Mouse (Mus musculus): Measurements from ENCODE around the gene Stmnd1.
A peak's percentile ranks its signal among the peaks of the same experiment; 100 is the strongest.
"Not testable (repeated sequence)": the region's sequence is repeated elsewhere in the genome, so short reads cannot be mapped to it uniquely, and the experiment has no call there.

Gene Stmnd1

DNA sequence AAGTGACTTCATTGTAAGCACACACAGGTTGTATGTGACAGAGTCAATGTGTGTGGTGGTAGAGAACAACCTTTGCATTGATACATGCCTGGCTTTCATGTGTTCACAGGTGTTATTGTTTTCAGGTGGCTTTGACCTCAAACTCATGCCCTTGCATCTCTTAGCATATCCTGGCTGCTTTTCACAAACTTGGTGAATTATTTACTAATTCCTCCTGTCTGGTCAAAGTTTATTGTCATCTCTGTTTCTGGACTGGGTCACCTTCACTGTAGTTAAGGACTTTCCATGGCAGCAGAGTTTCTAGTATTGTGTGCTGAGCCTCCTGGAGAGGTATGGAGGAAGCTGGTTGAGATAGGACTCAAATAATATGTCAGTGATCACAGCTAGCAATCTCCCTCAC is 20.8 kb downstream of the Stmnd1 start:
- no peak for DNase-seq

DNA sequence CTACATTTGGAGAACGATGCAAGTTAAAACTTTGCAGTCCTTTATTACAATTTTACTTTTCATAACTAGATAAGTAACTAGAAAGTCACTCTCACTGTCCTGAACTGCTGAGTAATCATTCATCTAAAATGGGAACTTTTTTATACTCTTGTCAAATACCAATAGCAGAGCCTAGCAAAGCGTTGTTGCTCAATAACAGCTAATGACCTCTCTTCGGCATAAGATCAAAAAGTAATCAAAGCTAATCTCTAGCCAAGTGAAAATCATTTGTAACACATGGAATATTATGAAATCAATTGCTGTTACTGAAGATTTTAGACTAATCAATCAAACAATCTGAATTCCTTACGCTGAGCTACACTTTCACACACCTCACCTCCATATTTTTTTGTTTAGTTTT is 24.2 kb downstream of the Stmnd1 start:
- DNase-seq = no peak

DNA sequence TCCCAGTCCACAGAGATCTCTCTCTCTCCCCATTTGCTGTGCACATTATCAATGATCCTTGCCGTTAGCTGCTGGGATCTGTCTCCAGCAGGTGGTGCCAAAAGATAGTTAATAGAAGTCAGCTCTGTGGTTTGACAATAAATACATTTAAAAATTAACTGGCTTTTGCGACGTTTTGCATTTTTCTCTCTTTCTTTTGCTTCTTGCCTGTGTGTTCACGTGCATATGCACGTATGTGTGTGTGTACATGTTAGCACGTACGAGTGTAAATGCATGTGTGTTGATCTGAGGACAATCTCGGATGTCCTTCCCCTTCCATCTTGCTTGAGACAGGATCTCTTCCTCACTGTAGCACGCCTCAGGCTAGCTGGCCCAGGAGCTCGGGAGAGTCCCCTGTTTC is 37.3 kb downstream of the Stmnd1 start:
- DNase-seq = peak; percentile 82

DNA sequence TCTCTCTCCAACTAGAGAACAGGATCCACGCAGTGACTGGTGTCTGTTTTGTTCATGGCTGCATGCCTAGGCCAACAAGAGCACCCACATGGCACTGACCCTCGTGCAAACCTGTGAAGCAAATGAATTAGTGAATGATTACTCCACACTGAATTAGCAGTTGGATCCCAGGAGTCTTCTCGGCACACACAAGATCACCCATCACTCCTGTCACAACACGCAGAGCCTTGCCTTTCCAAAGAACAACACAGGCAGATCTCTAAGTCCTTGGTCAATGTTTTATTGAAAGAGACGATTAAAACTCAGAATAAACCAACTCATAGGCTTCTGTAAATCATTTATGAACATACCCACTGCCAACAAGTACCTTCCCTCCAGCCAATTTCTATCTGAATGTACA is 39.7 kb downstream of the Stmnd1 start:
- DNase-seq = no peak

DNA sequence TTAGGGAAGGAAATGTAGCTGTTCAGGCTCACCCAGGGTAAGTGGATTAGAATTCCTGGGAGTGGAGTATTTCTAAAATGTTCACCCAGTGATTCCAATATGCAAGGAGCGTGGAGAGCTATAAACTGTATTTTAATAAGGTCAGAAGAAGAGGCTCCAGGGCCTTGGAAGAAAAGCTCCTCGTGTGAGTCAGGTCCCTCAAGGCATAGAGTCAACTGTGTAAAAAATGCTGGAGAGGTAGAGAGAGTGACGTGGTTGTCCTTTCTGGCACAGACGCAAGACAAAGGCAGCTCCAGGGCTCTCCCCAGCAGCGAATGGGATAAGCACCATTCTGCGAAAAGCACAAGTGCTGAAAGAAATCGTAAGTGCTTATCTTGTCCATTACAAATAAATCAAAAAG is 41.6 kb downstream of the Stmnd1 start:
- DNase-seq = no peak

DNA sequence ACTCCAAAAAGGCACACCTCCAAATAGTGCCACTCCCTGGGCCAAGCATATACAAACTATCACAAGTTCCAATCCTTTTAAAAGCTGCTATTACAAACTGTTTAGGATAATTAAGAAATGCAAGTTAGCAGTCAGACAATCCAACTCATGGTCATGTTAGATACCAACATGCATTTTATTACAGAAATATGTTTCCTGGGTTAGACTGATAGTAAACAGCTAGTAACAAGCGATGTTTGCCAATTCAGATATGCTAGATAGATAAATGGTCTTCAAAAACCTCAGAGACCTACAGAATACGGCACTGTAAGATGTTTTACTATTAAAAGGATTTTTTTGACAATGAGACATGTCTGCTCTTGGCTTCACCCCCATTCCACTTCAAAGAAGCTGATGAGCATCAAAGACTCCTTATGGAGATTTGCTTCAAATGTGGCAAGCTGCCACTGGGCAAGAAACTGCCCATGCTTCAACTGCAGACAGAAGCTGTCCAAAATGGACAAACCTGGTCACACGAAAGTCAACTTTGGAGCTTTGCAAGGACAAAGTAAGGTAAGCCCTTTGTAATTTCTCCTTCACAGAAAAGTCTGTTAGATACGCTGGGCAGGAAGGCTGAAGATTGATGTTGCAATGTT is 52.9 kb downstream of the Stmnd1 start:
- no peak for DNase-seq

DNA sequence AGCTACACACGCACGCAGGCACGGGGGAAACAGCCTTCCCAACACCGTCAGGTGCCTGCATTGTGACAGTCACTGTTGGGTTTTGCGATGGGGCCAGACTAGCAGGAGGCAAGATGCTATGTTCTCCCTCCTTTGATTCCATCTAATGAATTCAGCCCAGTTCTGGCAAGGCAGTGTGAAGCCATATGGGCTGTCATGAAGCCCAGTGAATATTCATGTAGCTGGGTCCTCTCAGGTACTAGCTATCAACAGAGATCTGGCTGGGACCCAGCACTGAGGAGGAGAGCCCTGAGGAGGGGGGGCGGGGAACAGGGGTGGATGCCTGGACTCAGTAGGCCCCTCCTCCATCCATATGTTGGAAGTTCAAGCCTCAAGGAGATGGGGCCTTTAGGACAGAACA is 61.5 kb downstream of the Stmnd1 start:
- DNase-seq = no peak

DNA sequence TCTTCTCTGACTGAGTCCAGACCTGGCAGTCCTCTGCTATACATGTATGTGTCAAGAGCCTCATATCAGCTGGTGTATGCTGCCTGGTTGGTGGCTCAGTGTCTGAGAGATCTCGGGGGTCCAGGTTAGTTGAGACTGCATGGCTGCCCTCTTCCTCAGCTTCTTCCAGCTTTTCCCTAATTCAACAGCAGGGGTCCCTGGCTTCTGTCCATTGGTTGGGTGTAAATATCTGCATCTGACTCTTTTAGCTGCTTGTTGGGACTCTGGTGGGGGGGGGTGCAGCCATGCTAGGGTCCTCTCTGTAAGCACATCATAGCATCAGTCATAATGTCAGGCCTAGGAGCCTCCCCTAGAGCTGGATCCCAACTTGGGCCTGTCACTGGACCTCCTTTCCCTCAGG is 62.8 kb downstream of the Stmnd1 start:
- DNase-seq = not testable (repeated sequence)

DNA sequence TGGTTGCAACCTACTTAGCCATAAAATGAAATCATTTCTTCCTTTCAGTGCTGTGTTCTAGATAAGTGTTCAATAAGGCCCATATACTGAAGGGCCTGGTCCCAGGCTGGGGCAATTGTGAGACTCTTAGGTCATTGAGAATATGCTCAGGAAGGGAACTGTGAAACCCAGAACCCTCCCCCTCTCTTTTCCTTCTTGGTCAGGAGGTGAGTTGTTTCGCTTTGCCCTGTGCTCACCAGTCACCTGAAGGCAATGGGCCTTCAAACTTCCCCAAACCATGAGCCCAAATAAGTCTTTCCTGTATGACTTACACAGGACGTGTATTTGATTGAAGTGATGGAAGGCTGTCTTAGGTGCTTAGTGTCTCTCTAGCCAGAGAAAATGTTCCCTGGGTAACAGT is 64.3 kb downstream of the Stmnd1 start:
- DNase-seq = no peak

DNA sequence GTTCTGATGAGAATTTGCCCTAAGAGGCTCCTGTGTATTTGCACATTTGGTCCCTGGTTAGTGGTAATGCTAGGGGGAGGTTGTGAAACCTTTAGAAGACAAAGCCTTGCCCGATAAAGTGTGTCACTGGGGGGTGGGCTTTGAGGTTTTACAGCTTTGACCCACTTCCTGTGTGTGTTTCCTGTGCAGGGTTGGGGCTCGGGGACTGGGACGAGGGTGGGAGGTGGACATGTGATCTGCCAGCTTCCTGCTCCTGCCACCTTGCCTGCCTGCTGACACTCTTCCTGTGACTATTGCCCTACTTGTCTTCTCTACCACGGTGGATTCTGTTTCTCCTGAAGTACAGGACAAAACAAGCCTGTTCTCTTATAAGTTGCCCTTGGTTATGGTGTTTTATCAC is 66.4 kb downstream of the Stmnd1 start:
- peak; percentile 94 for DNase-seq

DNA sequence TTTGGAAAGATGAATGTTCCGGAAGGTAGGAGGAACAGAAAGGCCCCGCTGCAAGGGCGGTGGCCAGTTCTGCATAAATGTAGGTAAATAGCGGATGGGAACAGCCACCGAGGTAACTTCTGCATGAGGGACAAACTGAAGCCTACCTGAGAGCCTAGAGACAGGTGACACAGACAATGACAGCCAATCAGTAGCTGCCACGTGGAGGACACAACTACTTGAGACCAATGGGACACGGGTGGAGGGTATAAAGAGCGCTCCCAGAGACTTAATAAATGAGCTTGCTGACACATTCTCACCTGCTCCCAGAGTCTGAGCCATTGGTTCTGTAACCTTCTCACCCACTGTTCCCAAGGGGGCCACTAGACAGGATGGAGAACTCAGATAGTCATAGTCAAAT is 67.1 kb downstream of the Stmnd1 start:
- no peak for DNase-seq

DNA sequence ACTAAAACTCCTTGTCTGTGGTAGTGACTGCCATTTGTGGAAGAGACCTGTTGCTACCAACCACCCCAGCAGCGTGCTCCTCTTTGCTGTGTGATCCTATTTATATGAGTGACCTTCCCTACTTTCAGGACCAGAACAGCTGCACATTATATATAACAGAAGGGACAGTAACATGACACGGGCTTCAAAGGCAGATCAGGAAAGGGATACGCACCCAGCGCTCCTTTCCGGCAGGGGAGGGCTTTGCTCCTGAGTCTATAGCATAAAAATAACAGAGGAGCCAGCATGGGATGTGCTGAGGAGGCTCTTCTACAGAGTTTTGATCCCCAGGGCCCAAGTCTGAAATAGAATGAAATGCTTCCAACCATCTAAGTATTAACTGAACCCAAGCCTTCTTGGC is 67.9 kb downstream of the Stmnd1 start:
- no peak for DNase-seq

DNA sequence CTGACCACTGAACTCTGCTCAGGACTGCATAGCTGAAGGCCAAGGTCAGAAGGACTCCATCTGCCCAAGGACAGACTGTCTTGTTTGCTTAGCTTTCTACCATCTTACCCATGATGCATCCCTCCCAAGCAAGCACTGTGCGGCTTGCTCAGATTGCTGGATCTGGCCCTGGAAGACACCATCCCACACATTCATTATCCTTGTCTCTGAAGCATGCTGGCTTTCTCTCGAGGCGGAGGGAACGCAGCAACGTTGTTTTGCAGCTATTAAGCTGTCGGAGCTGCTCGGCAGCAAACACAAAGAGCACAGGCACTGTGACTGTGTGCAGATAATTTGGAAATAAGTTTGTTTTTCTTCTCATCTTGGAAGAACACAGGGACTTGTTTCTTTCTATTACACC is 69.7 kb downstream of the Stmnd1 start:
- DNase-seq = no peak

DNA sequence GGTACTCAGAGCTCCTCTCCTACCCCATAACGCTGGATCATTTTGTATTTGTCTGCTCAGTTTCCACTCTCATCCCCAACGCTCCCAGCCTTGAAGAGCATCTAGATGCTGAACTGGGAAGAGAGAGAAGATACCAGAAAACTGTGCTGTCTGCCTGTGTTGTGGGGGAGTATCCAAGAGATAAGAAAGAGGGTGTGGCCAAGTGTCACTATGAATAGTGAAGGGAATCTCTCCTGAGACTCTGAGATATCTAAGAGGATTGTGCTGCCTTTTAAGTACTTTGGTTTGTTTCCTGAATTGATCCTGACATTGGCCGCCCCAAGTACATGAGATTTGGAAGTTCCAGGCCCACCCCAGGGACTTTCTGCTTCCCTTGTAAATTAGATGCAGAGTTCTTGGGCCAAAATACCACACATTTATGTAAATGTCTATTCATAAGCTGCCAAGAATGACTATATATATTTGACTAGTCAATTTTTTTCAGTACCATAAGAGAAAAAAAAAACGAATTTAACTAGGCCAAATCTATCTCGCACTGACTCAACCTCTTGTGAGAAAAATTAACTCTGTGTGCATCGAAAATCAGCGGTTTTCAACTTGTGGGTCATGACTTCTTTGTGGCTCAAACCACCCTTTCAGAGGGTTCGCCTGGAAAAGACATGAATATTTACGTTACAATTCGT is 73.5 kb downstream of the Stmnd1 start:
- DNase-seq = no peak

DNA sequence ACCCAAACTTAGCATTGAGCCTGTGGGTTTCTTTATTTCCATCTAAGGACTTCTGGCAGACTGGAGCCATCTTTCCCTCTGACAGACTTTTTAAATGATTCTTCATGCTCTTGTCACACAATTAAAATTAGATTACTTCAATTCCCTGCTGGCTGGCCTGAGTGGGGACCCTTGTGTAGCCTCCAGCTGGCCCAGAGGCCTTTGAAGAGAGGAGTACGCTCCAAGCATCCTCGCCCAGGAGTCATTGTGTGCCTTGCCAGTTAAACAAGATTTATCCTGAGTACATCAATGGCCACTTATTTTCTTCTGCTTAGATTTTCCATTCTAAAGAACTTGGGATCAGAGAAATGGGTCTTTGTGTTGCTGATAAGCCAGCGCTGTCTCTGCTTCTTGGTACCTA is 76.1 kb downstream of the Stmnd1 start:
- DNase-seq = no peak

Measured in thymus, postnatal 14 days (tissue).